Mouse (Mus musculus): ENCODE results near the gene Gba2.

GRCm38 (mm10) chr4:43582241-43582640 is 3.6 kb upstream of the Gba2 start:
- TF ChIP-seq POLR2A (IDR thresholded peaks at IDR 0.05; ENCODE audit: control insufficient read depth, extremely low read depth, insufficient read depth, low read length, poor library complexity) (no peak), CTCF (IDR thresholded peaks at IDR 0.05; ENCODE audit: borderline replicate concordance, control insufficient read depth, extremely low read depth, insufficient read depth, low read length, poor library complexity) (no peak)

Measured in thymus, adult 2 months (tissue).